Mouse (Mus musculus): ENCODE data around the gene Klhdc2.

GRCm38 (mm10) chr12:69250756-69251155 lies 45.7 kb upstream of the Klhdc2 start:
- TF ChIP-seq CTCF (IDR thresholded peaks at IDR 0.05; ENCODE audit: control insufficient read depth, insufficient read depth, low read length) (no peak), POLR2A (IDR thresholded peaks at IDR 0.05; ENCODE audit: borderline replicate concordance, control insufficient read depth, low read depth, low read length) (no peak)
